Mouse (Mus musculus) retina, adult 2 months (tissue): ENCODE measurements around the gene Tsen15.
"Not testable (repeated sequence)": the region's sequence is repeated elsewhere in the genome, so short reads cannot be mapped to it uniquely, and the experiment has no call there.

Experiments used
- DNase-seq: peaks from one replicate; pipeline ENCODE4 v3.0.0-alpha.2; 2012; ENCODE audit warnings: low read depth, low spot score

The Tsen15 gene

GRCm38 (mm10) chr1:152389271-152389670 is 2.8 kb upstream of the Tsen15 start:
- no peak for DNase-seq

- DNase-seq = not testable (repeated sequence)
Measured at GRCm38 (mm10) chr1:152385693-152386092, 795 bp downstream of the Tsen15 start.

GRCm38 (mm10) chr1:152384589-152384988 is 1.9 kb downstream of the Tsen15 start:
- no peak for DNase-seq

GRCm38 (mm10) chr1:152378311-152378710 is 8.2 kb downstream of the Tsen15 start:
- DNase-seq = no peak

- DNase-seq = peak; percentile 22
Measured at GRCm38 (mm10) chr1:152369139-152369538, 17.3 kb downstream of the Tsen15 start.

GRCm38 (mm10) chr1:152368311-152369088 is 18.0 kb downstream of the Tsen15 start:
- no peak for DNase-seq

- no peak for DNase-seq
Measured at GRCm38 (mm10) chr1:152356721-152357120, 29.8 kb downstream of the Tsen15 start.

GRCm38 (mm10) chr1:152347946-152348345 is 38.5 kb downstream of the Tsen15 start:
- DNase-seq = no peak

- DNase-seq = no peak
Measured at GRCm38 (mm10) chr1:152324024-152324423, 62.5 kb downstream of the Tsen15 start.
